Mouse (Mus musculus): ENCODE results near the gene Nme8.

DNA sequence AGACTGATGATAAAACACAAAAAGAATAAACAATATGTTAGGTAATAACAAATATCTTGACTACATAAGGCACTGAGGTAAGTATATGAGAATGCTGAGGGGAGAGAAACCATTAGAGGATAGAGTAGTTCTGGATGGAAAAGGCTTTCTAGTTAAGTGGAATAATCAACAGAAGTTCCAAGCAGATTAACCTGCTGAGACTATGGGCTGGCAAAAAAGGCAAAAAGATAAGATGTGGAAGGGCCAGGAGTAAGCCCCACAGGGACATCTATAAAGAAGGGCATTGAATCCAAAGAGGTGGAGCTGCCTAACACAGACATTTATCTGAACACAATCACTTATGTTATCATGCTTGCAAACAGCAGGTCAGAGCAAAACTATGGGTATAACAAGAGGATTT, 89.5 kb downstream of the Nme8 start:
- TF ChIP-seq GATA1 (IDR thresholded peaks at IDR 0.05; ENCODE audit: borderline replicate concordance, low read length), result no peak
- no peak for TF ChIP-seq CTCF (IDR thresholded peaks at IDR 0.05; ENCODE audit: low read depth, low read length)
- no peak for TF ChIP-seq TAL1 (conservative IDR thresholded peaks at IDR 0.05; ENCODE audit: low read depth, low read length)
